Mouse (Mus musculus) pancreas, adult 10 weeks (tissue): ENCODE measurements around the gene Sall2. TPM values are rescaled to one million over a fixed set of nuclear protein-coding genes. Genes with fewer than 3 reads are reported as not detected.

Experiments
- polyA plus RNA-seq: library from polyadenylated mRNA; stranded (reverse); fragments of 350-450 nt; fragmentation: Illumina TruSeq; extraction: RNeasy Lipid Tissue Mini Kit (QIAGEN cat#74804); gene quantifications from one replicate; pipeline ENCODE4 v1.2.3, GENCODE M21; 2015; ENCODE audit warnings: low read depth, low replicate concordance; ENCODE audit not compliant: insufficient read depth

The Sall2 gene
- 1.2 TPM for polyA plus RNA-seq

DNA sequence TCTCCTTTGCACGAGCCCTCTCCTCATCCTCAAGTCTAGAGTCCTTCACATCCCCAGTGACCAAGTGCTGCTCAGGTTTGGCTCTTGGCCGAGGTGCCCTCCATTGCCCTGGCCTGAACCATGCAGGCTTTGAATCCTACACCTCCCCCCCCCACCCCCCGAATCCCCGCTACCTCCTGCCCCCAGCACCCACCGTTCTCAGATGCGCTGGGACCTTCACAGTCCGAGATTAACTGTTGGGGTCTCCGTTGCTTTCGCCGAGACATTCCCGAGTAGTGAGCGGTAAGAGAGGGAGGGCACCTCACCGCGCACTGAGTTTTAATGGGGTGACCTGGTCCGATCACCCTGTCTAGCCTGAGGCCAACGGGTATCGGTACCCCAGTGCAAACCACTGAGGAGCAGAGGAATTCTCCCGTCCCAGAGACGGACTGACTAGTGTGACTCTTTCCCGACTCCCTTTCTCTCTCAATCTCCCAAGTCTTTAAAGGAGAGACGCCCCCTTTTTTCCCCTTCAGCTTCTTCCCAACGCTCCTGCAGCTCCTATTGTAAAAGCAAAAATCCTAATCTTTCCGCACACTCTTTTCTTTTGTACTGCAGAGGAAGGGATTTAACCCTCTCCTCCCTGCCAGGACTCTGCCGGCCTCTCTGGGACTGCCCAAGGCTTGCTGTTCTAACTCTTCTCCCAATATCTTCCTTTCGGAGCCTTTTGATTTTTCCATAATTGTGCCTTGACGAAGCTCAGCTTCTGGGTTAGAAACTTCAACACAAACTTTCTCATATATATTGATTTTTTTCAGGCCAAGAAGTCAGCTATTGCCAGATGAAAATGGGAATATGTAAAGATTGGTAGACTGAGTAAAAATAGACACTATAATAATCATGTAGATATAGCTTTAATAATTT, at the start of gene Sall2:
Gene Sall2 (minus strand): TSS at position 853 of the 903 bp plus-strand sequence.

DNA sequence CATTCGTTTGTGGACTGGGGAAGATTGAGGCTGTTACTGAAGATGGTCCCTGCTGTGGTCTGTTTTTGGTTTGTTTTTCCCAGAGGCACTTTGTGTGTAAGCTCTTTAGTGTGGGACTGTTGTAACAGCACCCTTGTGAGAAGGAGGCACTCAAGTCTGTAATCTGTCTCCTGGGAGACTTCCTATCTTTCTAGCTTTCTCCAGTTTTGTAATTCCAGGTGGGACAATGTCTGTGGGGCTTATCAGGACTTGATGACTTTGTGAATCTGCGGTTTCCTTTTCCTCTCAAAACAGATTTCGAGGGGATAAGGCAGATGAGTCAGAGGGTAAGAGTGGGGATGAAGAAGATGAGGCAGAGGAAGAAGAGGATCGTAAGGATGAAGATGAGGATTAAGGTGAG, 27.7 kb upstream of the Sall2 start, which contains the start of gene Olfr1513:
Gene Olfr1513 (minus strand): TSS at position 101 of the 400 bp plus-strand sequence.

DNA sequence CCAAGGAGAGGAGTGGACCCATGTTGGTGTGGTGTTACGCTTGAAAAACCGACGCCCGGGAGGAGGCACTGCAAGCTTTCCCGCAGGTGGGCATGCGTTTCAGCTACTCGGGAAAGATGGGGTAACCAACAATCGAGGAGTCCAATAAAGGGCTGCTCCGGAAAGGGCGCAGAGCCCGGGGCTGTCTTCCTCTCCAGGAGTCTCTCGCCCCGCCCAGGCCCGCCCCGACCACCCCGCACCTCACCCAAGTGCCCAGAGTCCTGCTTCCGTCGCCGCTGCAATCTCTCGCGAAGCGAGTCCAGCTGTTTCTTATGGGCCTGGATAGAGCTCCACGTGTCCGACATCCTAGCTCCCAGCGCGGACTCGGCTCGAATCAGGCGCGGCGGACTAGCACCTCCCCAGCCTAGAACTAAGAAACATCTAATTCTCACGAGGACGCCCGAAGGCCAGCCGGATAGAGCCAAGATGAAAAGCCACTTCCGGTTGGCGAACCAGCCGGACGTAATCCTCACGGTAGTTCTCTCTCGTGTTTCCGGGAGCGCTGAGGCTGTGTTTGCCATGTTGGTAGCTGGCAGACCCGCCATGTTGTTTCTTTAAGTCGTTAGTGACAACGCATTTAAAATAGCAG, 23.8 kb downstream of the Sall2 start, which contains the start of gene Mettl3:
Gene Mettl3 (minus strand): TSS at position 485 of the 628 bp plus-strand sequence.

DNA sequence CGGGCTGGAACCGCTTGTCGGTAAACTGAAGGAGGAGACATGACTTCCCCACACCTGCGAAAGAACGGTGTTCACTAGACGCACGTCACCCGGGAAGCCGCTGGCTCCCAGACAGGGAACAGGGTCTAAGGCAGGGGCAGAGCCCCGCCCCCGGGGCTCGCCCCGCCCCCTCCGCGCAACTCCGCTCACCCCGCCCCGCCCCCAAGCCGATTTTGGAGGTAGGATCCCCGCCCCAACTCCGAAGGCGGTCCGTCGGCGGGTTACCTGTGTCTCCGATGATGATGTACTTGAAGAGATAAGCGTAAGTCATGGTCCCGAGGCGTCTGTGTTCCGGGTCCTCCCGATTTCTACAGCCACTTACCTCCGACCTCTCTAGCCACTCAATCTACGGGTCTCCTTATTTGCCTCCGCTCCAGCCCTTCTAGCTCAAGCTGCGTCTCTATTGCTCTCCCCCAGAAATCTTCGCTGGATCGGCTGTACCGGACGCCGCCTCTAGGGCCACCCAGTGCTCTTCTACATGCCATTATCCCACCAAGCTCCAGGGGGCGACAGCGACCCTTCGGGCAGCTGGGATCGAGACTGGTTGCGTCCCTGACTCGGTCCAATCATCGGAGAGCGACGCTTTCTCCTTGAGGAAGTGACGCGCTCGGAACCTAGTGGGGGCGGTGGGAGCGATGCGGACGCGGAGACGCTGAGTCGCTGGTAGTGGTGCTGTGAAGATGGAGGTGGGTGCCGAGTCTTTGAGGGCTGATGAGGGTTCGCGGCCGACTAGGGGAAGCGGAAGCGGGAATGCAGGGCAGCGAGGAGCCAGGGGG, 49.4 kb downstream of the Sall2 start, which contains the start of the genes Tox4 and Rab2b:
Gene Tox4 (plus strand): TSS at position 215 of the 815 bp plus-strand sequence.
Gene Rab2b (minus strand): TSS at position 614 of the 815 bp plus-strand sequence.

Other genes starting within 250 kb of the Sall2 start
- gene Hnrnpc, start 224.7 kb downstream of the Sall2 start, polyA plus RNA-seq = 41.8 TPM
- 8.4 TPM for gene Rpgrip1, start 218.1 kb downstream of the Sall2 start, polyA plus RNA-seq
- gene Supt16, start 131.3 kb downstream of the Sall2 start, polyA plus RNA-seq = 8.1 TPM
- gene Chd8, start 71.0 kb downstream of the Sall2 start, polyA plus RNA-seq = 13.8 TPM
- 5.0 TPM for gene Tox4, start 49.6 kb downstream of the Sall2 start, polyA plus RNA-seq
- 3.7 TPM for gene Rab2b, start 49.2 kb downstream of the Sall2 start, polyA plus RNA-seq
- gene Mettl3, start 23.6 kb downstream of the Sall2 start, polyA plus RNA-seq = 17.2 TPM
- gene Olfr1513, start 27.6 kb upstream of the Sall2 start, polyA plus RNA-seq = not detected
- gene Olfr1512, start 50.4 kb upstream of the Sall2 start, polyA plus RNA-seq = not detected
- not detected for gene Olfr1511, start 68.6 kb upstream of the Sall2 start, polyA plus RNA-seq
- gene Olfr1510, start 85.6 kb upstream of the Sall2 start, polyA plus RNA-seq = not detected
- gene Olfr1509, start 114.2 kb upstream of the Sall2 start, polyA plus RNA-seq = not detected
- not detected for gene Olfr1508, start 138.7 kb upstream of the Sall2 start, polyA plus RNA-seq
- not detected for gene Olfr1507, start 167.0 kb upstream of the Sall2 start, polyA plus RNA-seq